Mouse (Mus musculus) colon, adult 2 months (tissue): ENCODE results near the gene Olfr519. TPM values are rescaled to one million over a fixed set of nuclear protein-coding genes. Genes with fewer than 3 reads are reported as not detected.

Experiments
- polyA plus RNA-seq: library from polyadenylated mRNA; depleted of rRNA; stranded (reverse); fragments of >200 nt; gene quantifications from 2 replicates; pipeline ENCODE4 v1.2.3, GENCODE M21; 2012; rRNA removed

The Olfr519 gene
- not detected in 2 replicates for polyA plus RNA-seq

DNA sequence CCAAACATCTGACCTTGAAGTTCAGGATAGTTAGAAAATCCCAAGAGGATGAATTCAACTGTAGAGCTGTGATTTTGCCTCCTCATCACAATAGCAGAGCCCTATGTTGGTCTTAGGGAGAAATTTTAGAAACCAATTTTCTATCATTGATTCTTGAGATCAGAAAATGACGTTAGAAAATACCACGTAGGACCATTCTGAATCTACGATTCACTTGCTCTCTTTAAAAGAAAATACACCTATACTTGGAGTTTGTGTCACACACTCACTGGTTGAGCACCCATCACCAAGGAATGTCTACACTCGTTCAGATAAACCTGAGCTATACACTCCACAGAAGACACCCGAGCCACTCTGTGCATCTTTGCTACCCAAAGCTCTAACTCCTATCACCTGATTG lies at the start of gene Olfr519:
Gene Olfr519 (minus strand): TSS at position 101 of the 400 bp plus-strand sequence.

GRCm38 (mm10) chr7:108933794-108934731 lies 39.8 kb upstream of the Olfr519 start, which contains the start of gene Eif3f:
Gene Eif3f (plus strand): TSS chr7:108934417.

GRCm38 (mm10) chr7:108929726-108930393 lies 35.6 kb upstream of the Olfr519 start, which contains the start of gene Nlrp10:
Gene Nlrp10 (minus strand): TSS chr7:108930178.

GRCm38 (mm10) chr7:108884906-108885305 lies 9.3 kb downstream of the Olfr519 start, which contains the start of gene Olfr518:
Gene Olfr518 (minus strand): TSS chr7:108885006.

GRCm38 (mm10) chr7:108872279-108872678 lies 21.9 kb downstream of the Olfr519 start, which contains the start of gene Olfr517:
Gene Olfr517 (minus strand): TSS chr7:108872379.

GRCm38 (mm10) chr7:108850429-108850828 lies 43.8 kb downstream of the Olfr519 start, which contains the start of gene Olfr516:
Gene Olfr516 (minus strand): TSS chr7:108850529.

Other genes starting within 250 kb of the Olfr519 start
- gene Olfr509, start 242.5 kb downstream of the Olfr519 start, polyA plus RNA-seq: not detected in 2 replicates
- gene Olfr510, start 228.0 kb downstream of the Olfr519 start, polyA plus RNA-seq: not detected in 2 replicates
- not detected in 2 replicates for gene Olfr512, start 181.1 kb downstream of the Olfr519 start, polyA plus RNA-seq
- not detected in 2 replicates for gene Olfr513, start 143.4 kb downstream of the Olfr519 start, polyA plus RNA-seq
- not detected in 2 replicates for gene Olfr514, start 68.4 kb downstream of the Olfr519 start, polyA plus RNA-seq
- not detected in 2 replicates for gene Olfr516, start 43.9 kb downstream of the Olfr519 start, polyA plus RNA-seq
- not detected in 2 replicates for gene Olfr517, start 22.0 kb downstream of the Olfr519 start, polyA plus RNA-seq
- not detected in 2 replicates for gene Olfr518, start 9.4 kb downstream of the Olfr519 start, polyA plus RNA-seq
- 0.47 and 0.63 TPM in 2 replicates for gene Nlrp10, start 35.8 kb upstream of the Olfr519 start, polyA plus RNA-seq
- gene Eif3f, start 40.0 kb upstream of the Olfr519 start, polyA plus RNA-seq: 200 and 254 TPM in 2 replicates
- 1.6 and 1.8 TPM in 2 replicates for gene Tub, start 55.9 kb upstream of the Olfr519 start, polyA plus RNA-seq
- gene Ric3, start 188.9 kb upstream of the Olfr519 start, polyA plus RNA-seq: 1.5 and 2.8 TPM in 2 replicates